In the genomic region with DNA sequence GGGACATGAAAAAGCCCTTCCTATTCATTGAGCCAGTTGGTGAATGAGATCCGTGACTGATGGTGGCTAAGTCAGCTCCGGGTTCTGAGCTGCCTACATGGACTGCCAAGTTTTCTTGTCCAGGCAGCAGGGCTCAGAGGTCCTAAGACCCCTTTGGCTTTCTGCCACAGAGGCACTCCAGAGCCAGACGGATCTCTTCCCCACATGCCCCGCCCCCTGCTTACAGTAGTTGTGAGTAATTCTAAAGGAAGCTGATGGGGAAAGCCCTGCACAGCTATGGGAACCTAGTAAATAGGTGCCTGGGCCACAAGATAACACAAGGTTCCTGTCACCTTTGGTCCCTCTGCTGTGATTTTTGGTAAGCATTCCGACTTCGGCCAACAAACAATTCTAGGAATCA, we compare ENCODE assay signal across 18 mouse cellular contexts. TPM values are rescaled to one million over a fixed set of nuclear protein-coding genes. Genes with fewer than 3 reads are reported as not detected.
DNase-seq lines count a peak whose midpoint lies in the region; ATAC-seq lines count a peak whose summit lies in the region.
"Had no signal": no experiment of that assay in that cellular context is flagged by ENCODE, and none has a peak within 500 bp of the region (broad histone marks: within the 10 kb centered on the region; RNA-seq: fewer than 3 reads in every experiment).

No protein-coding gene starts in this region.

- no peak overlapping the region for H3K4me2 ChIP-seq in heart, embryonic 13.5 days
- H3K4me2 ChIP-seq: liver, embryonic 13.5 days; midbrain, embryonic 12.5 days; neural tube, embryonic 15.5 days had no signal

- no peaks in the 10 kb centered on the region for H3K9me3 ChIP-seq in heart, embryonic 13.5 days
- H3K9me3 ChIP-seq: liver, embryonic 13.5 days; midbrain, embryonic 12.5 days; neural tube, embryonic 15.5 days had no signal

- no peaks in the 10 kb centered on the region for H3K27me3 ChIP-seq in heart, embryonic 13.5 days (replicated peaks)
- H3K27me3 ChIP-seq: liver, embryonic 13.5 days; midbrain, embryonic 12.5 days; neural tube, embryonic 15.5 days had no signal

- 33% methylated on average over 6 of the region's 6 CpGs for WGBS in heart, embryonic 13.5 days

- H3K4me3 ChIP-seq in heart, embryonic 13.5 days: no peak overlapping the region
- H3K4me3 ChIP-seq: heart, adult 2 months; liver, embryonic 13.5 days; midbrain, embryonic 12.5 days; neural tube, embryonic 15.5 days had no signal

- intact Hi-C loops in heart, postnatal 25 days (cut with DNase I): no loop called here
- intact Hi-C loops in left cerebral cortex, postnatal 4 days (cut with DNase I): no loop called here
- intact Hi-C loops in left cerebral cortex, postnatal 14 days (cut with DNase I): no loop called here

- no peak for ATAC-seq in heart, embryonic 13.5 days (ENCODE audit: extremely low read depth, insufficient number of reproducible peaks, low FRiP score, low TSS enrichment)
- ATAC-seq in monocyte, adult 5-6 weeks (replicated peaks; ENCODE audit: insufficient number of reproducible peaks, low FRiP score, low TSS enrichment, poor library complexity, severe bottlenecking): no peak

- H3K36me3 ChIP-seq in heart, embryonic 13.5 days: no peaks in the 10 kb centered on the region
- H3K36me3 ChIP-seq: liver, embryonic 13.5 days; midbrain, embryonic 12.5 days; neural tube, embryonic 15.5 days had no signal

- H3K9ac ChIP-seq in heart, embryonic 13.5 days: peak overlapping the region; percentile 7; the same call in 1 of the 2 replicates
- H3K9ac ChIP-seq: liver, embryonic 13.5 days; midbrain, embryonic 12.5 days; neural tube, embryonic 15.5 days had no signal

- no peak for DNase-seq in heart, postnatal 25 days (ENCODE audit: low spot score)
- DNase-seq in left cerebral cortex, postnatal 4 days: peak; percentile 69
- DNase-seq in left cerebral cortex, postnatal 14 days (ENCODE audit: low spot score in 2 of 2): no peak
- peak; percentile 44 for DNase-seq in testis, postnatal 10 days (ENCODE audit: low spot score)
- no peak for DNase-seq in testis, postnatal 14 days (ENCODE audit: low spot score)
- no peak for DNase-seq in frontal cortex, postnatal 36 days (ENCODE audit: low spot score in 2 of 2)
- DNase-seq: adrenal gland, postnatal 10 days; heart, adult 2 months; kidney, adult 11 months; liver, embryonic 13.5 days; right cerebral cortex, postnatal 14 days had no signal

- peaks cover 11% of the 10 kb centered on the region for H3K4me1 ChIP-seq in heart, embryonic 13.5 days
- H3K4me1 ChIP-seq: liver, embryonic 13.5 days; midbrain, embryonic 12.5 days; neural tube, embryonic 15.5 days had no signal

- H3K27ac ChIP-seq in heart, embryonic 13.5 days (replicated peaks): no peak overlapping the region
- H3K27ac ChIP-seq: heart, adult 2 months; liver, embryonic 13.5 days; midbrain, embryonic 12.5 days; neural tube, embryonic 15.5 days had no signal

RNA-seq across cellular contexts. Expression of a gene that starts 27.8 kb away (rescaled TPM):
- 0.23 and 0.31 TPM in 2 replicates for polyA plus RNA-seq in heart, embryonic 13.5 days (2015; fragmentation: Nextera tagmentation; extraction: Ambion mirVana)
- not detected for total RNA-seq in heart, postnatal 25 days (2021)
- under 1 TPM; 0.38 to 0.54 TPM for total RNA-seq in left cerebral cortex, postnatal 4 days (2021)
- under 1 TPM; 0.49 to 0.64 TPM for total RNA-seq in left cerebral cortex, postnatal 14 days (2021)
- not detected in 3 replicates for total RNA-seq in monocyte, adult 5-6 weeks (2017)
- total RNA-seq: adrenal gland, postnatal 10 days; CH12.LX; gastrocnemius, adult 18-20 months; heart, adult 2 months had no signal
- polyA plus RNA-seq: heart, adult 2 months; liver, embryonic 13.5 days; midbrain, embryonic 12.5 days; urinary bladder, adult 2 months had no signal

RNA-seq across cellular contexts. Expression of a gene that starts 29.5 kb away (rescaled TPM):
- polyA plus RNA-seq in heart, embryonic 13.5 days (2015; fragmentation: Nextera tagmentation; extraction: Ambion mirVana): 0.17 TPM in 1 of 2 replicates, not detected in the other
- total RNA-seq in heart, postnatal 25 days (2021): under 1 TPM; 0.26 to 0.53 TPM
- total RNA-seq in left cerebral cortex, postnatal 4 days (2021): not detected
- not detected for total RNA-seq in left cerebral cortex, postnatal 14 days (2021)
- total RNA-seq in monocyte, adult 5-6 weeks (2017): 0.75 TPM in 1 of 3 replicates, not detected in the others
- total RNA-seq: CH12.LX had no signal
- polyA plus RNA-seq: midbrain, embryonic 12.5 days; urinary bladder, adult 2 months had no signal

Comparison
In these comparisons a context has a peak if more than half of its experiments do, and no peak if none do; other contexts are left out.
1. DNase-seq: peak in left cerebral cortex, postnatal 4 days (single experiment) and testis, postnatal 10 days (single experiment); none in heart, postnatal 25 days (single experiment), left cerebral cortex, postnatal 14 days (0 of 2), testis, postnatal 14 days (single experiment) and frontal cortex, postnatal 36 days (0 of 2).